Mouse (Mus musculus) liver, embryonic 14.5 days (tissue): ENCODE results near the gene Entpd1. TPM values are rescaled to one million over a fixed set of nuclear protein-coding genes. Genes with fewer than 3 reads are reported as not detected.

ENCODE experiments used
- ATAC-seq: fragments of 200-750 bp; cut with Nextera tagmentation; 2 replicates; pipeline ENCODE4 v1.8.0; 2017; ENCODE audit warnings: moderate number of reproducible peaks, mild to moderate bottlenecking, moderate library complexity; ENCODE audit not compliant: insufficient read depth
- DNase-seq, 3 experiments: peaks; one replicate each; pipeline ENCODE4 v3.0.0-alpha.2; 2012 to 2013; ENCODE audit warnings: low read depth in 3 of 3, low spot score in 3 of 3
- H3K27ac ChIP-seq: fragments of 300-500 bp; sonication (generic); 2 replicates; pipeline ENCODE4 v1.5.1; 2014; ENCODE audit warnings: moderate library complexity, mild to moderate bottlenecking, control low read depth, inconsistent platforms
- H3K27me3 ChIP-seq: fragments of 300-500 bp; sonication (generic); 2 replicates; pipeline ENCODE4 v1.6.1; 2014; ENCODE audit warnings: mild to moderate bottlenecking, low read length, moderate library complexity; ENCODE audit not compliant: control insufficient read depth, insufficient read depth
- H3K36me3 ChIP-seq: fragments of 300-500 bp; sonication (generic); replicated peaks from 2 replicates; pipeline ENCODE4 v1.6.1; 2014; ENCODE audit warnings: low read depth; ENCODE audit not compliant: control insufficient read depth, insufficient read depth
- H3K4me1 ChIP-seq, 2 experiments: fragments of 200-500 bp in 1 of 2; fragments of 300-500 bp in 1 of 2; sonication (generic) in 1 of 2; replicated peaks; 2 replicates each; pipeline ENCODE4 v1.6.1; 2012 to 2014; ENCODE audit warnings: antibody characterized with exemption in 1 of 2, inconsistent platforms in 1 of 2, low read length in 1 of 2; ENCODE audit not compliant: control insufficient read depth in 2 of 2, insufficient read depth in 2 of 2
- H3K4me2 ChIP-seq: fragments of 300-500 bp; sonication (generic); 2 replicates; pipeline ENCODE4 v1.6.1; 2014; ENCODE audit warnings: low read depth, mild to moderate bottlenecking, control low read depth, moderate library complexity
- H3K4me3 ChIP-seq, 2 experiments: fragments of 200-500 bp in 1 of 2; fragments of 300-500 bp in 1 of 2; sonication (generic) in 1 of 2; 2 replicates each; pipeline ENCODE4 v1.5.1; 2012 to 2014; ENCODE audit warnings: low read depth in 2 of 2, low read length in 2 of 2, mild to moderate bottlenecking in 2 of 2, control low read depth in 1 of 2, inconsistent platforms in 1 of 2, moderate library complexity in 1 of 2; ENCODE audit not compliant: insufficient read depth in 1 of 2
- H3K9ac ChIP-seq: fragments of 300-500 bp; sonication (generic); replicated peaks from 2 replicates; pipeline ENCODE4 v1.6.1; 2014; ENCODE audit warnings: mild to moderate bottlenecking, control low read depth, moderate library complexity
- H3K9me3 ChIP-seq: fragments of 300-500 bp; sonication (generic); 2 replicates; pipeline ENCODE4 v1.6.1; 2016; ENCODE audit warnings: low read length, mixed read lengths; ENCODE audit not compliant: control insufficient read depth
- CTCF ChIP-seq: IDR thresholded peaks from 2 replicates; pipeline ENCODE4 v1.5.1; 2016; ENCODE audit warnings: antibody characterized with exemption, low read depth, control low read depth
- EP300 ChIP-seq: IDR thresholded peaks from 2 replicates; pipeline ENCODE4 v1.6.1; 2016; ENCODE audit warnings: antibody characterized with exemption, low read depth
- WGBS: fragments of 180-500 bp; shearing (Covaris S2); extraction: QIAGEN DNeasy Blood & Tissue Kit; methylation state at CpG from one replicate; pipeline ENCODE4 v1.1.7; 2014; ENCODE audit not compliant: insufficient replicate concordance; 5-methylcytosine and 5-hydroxymethylcytosine counted together
- polyA plus RNA-seq, 2 experiments: library from polyadenylated mRNA; depleted of rRNA in 1 of 2; stranded (reverse) in 1 of 2; unstranded in 1 of 2; fragments of >200 nt; fragmentation: Nextera tagmentation in 1 of 2; extraction: Ambion mirVana in 1 of 2; gene quantifications; 2 replicates each; pipeline versions ENCODE4 v1.2.1 to v1.2.3; 2012 to 2014

Gene Entpd1
- polyA plus RNA-seq, 2 experiments: 1.6 to 2.8 TPM

GRCm38 (mm10) chr19:40736680-40737512, 124.7 kb downstream of the Entpd1 start:
- TF ChIP-seq EP300 (no peak), CTCF (peak; percentile 83)
- H3K27me3 ChIP-seq: no peaks in the 10 kb centered on the region
- H3K9me3 ChIP-seq: no peaks in the 10 kb centered on the region
- no peak overlapping the region for H3K9ac ChIP-seq
- H3K4me3 ChIP-seq: no peak overlapping the region
- ATAC-seq (peak; percentile 35; the same call in 1 of the 2 replicates), DNase-seq (peak; percentile 22 to 37 (median 28))
- 26% methylated on average over 17 of the region's 17 CpGs for WGBS
- no peak overlapping the region for H3K27ac ChIP-seq
- peak overlapping the region; percentile 32 for H3K4me2 ChIP-seq
- peaks cover 0 to 4% of the 10 kb centered on the region in 2 experiments; a peak in 1 of 4 replicates for H3K4me1 ChIP-seq
- no peaks in the 10 kb centered on the region for H3K36me3 ChIP-seq

GRCm38 (mm10) chr19:40737613-40738012, 125.4 kb downstream of the Entpd1 start:
- no peaks in the 10 kb centered on the region for H3K36me3 ChIP-seq
- H3K4me3 ChIP-seq: no peak overlapping the region
- H3K27me3 ChIP-seq: no peaks in the 10 kb centered on the region
- no peak overlapping the region for H3K27ac ChIP-seq
- DNase-seq (no peak), ATAC-seq (no peak)
- no peaks in the 10 kb centered on the region for H3K9me3 ChIP-seq
- H3K4me2 ChIP-seq: peak overlapping the region; percentile 32
- TF ChIP-seq CTCF: no peak
- no peak for TF ChIP-seq EP300
- 75% methylated on average over 5 of the region's 5 CpGs for WGBS
- H3K4me1 ChIP-seq: peaks cover 0 to 4% of the 10 kb centered on the region in 2 experiments; a peak in 1 of 4 replicates
- no peak overlapping the region for H3K9ac ChIP-seq

- TF ChIP-seq EP300: no peak
- TF ChIP-seq CTCF: no peak
- Histone ChIP-seq H3K4me3 (no peak overlapping the region), H3K4me1 (peaks cover 0 to 4% of the 10 kb centered on the region in 2 experiments; a peak in 1 of 4 replicates), H3K4me2 (no peak overlapping the region), H3K9me3 (no peaks in the 10 kb centered on the region), H3K9ac (no peak overlapping the region), H3K27ac (no peak overlapping the region), H3K27me3 (no peaks in the 10 kb centered on the region), H3K36me3 (no peaks in the 10 kb centered on the region)
- WGBS: 59% methylated on average over 13 of the region's 13 CpGs
- ATAC-seq (no peak), DNase-seq (no peak)
Measured at GRCm38 (mm10) chr19:40738683-40739324, 126.6 kb downstream of the Entpd1 start.

- WGBS: 28% methylated on average over 4 of the region's 4 CpGs
- no peak overlapping the region for H3K4me3 ChIP-seq
- H3K36me3 ChIP-seq: no peaks in the 10 kb centered on the region
- no peak overlapping the region for H3K27ac ChIP-seq
- DNase-seq: no peak
- TF ChIP-seq EP300 (no peak), CTCF (peak; percentile 58)
- H3K4me1 ChIP-seq: no peaks in the 10 kb centered on the region
- H3K9me3 ChIP-seq: no peaks in the 10 kb centered on the region
- H3K27me3 ChIP-seq: no peaks in the 10 kb centered on the region
- ATAC-seq: no peak
- no peak overlapping the region for H3K9ac ChIP-seq
- H3K4me2 ChIP-seq: no peak overlapping the region
Measured at GRCm38 (mm10) chr19:40746603-40747002, 134.4 kb downstream of the Entpd1 start.

- TF ChIP-seq EP300 (no peak), CTCF (no peak)
- Histone ChIP-seq H3K36me3 (no peaks in the 10 kb centered on the region), H3K27me3 (no peaks in the 10 kb centered on the region), H3K9me3 (no peaks in the 10 kb centered on the region), H3K4me2 (no peak within 1 kb of the TSS), H3K4me3 (no peak within 1 kb of the TSS), H3K4me1 (no peaks in the 10 kb centered on the region), H3K9ac (no peak within 1 kb of the TSS), H3K27ac (no peak within 1 kb of the TSS)
- no peak for ATAC-seq
- no peak for DNase-seq
- 72% methylated on average over 16 of the region's 17 CpGs for WGBS
Measured at GRCm38 (mm10) chr19:40748559-40748958, 136.4 kb downstream of the Entpd1 start, which contains the start of gene Cc2d2b. Cc2d2b (plus strand) TSS chr19:40748753.
